Mouse (Mus musculus) v-Abl transformed pro-B cells (cell line): Measurements from ENCODE around the gene Hacl1.

Experiments
- in situ Hi-C, 2 experiments: fragments of 400-800 bp; cut with MboI; formaldehyde crosslinking; loops; one replicate each; pipeline ENCODE4 v1.15.1; 2025; ENCODE audit not compliant: unreplicated experiment in 2 of 2

The Hacl1 gene

GRCm38 (mm10) chr14:31663376-31664099 is 22.5 kb upstream of the Hacl1 start:
- in situ Hi-C loops, result loop anchor here in 1 of 2 experiments (25.0 kb wide), 2 partner anchors 524 to 824 kb away; no protein-coding TSS in a partner anchor

GRCm38 (mm10) chr14:31662555-31663211 is 21.6 kb upstream of the Hacl1 start:
- in situ Hi-C loops, result loop anchor here in 1 of 2 experiments (25.0 kb wide), 2 partner anchors 525 to 825 kb away; no protein-coding TSS in a partner anchor

GRCm38 (mm10) chr14:31661671-31662554 is 20.8 kb upstream of the Hacl1 start:
- in situ Hi-C loops, result loop anchor here in 1 of 2 experiments (25.0 kb wide), 2 partner anchors 525 to 825 kb away; no protein-coding TSS in a partner anchor

- in situ Hi-C loops, result loop anchor here in 1 of 2 experiments (25.0 kb wide), 2 partner anchors 527 to 827 kb away; no protein-coding TSS in a partner anchor
Measured at GRCm38 (mm10) chr14:31660312-31661093, 19.4 kb upstream of the Hacl1 start.

- in situ Hi-C loops, result loop anchor here (5.0 to 25.0 kb wide), 5 partner anchors 123 to 828 kb away; no protein-coding TSS in a partner anchor
Measured at GRCm38 (mm10) chr14:31659501-31660181, 18.6 kb upstream of the Hacl1 start.

GRCm38 (mm10) chr14:31658126-31658680 is 17.1 kb upstream of the Hacl1 start:
- in situ Hi-C loops, result loop anchor here (5.0 to 25.0 kb wide), 5 partner anchors 124 to 829 kb away; no protein-coding TSS in a partner anchor

GRCm38 (mm10) chr14:31656857-31657645 is 16.0 kb upstream of the Hacl1 start:
- in situ Hi-C loops, result loop anchor here (5.0 to 25.0 kb wide), 5 partner anchors 125 to 830 kb away; no protein-coding TSS in a partner anchor

GRCm38 (mm10) chr14:31656386-31656785 is 15.3 kb upstream of the Hacl1 start:
- in situ Hi-C loops, result loop anchor here (5.0 to 25.0 kb wide), 5 partner anchors 126 to 831 kb away; no protein-coding TSS in a partner anchor

- in situ Hi-C loops, result loop anchor here (5.0 to 25.0 kb wide), 5 partner anchors 127 to 832 kb away; no protein-coding TSS in a partner anchor
Measured at GRCm38 (mm10) chr14:31655406-31655805, 14.3 kb upstream of the Hacl1 start.

- in situ Hi-C loops, result loop anchor here (5.0 to 25.0 kb wide), 7 partner anchors 127 to 832 kb away; no protein-coding TSS in a partner anchor
Measured at GRCm38 (mm10) chr14:31654816-31655215, 13.7 kb upstream of the Hacl1 start.

- in situ Hi-C loops, result loop anchor here (5.0 to 25.0 kb wide), 5 partner anchors 302 to 834 kb away; no protein-coding TSS in a partner anchor
Measured at GRCm38 (mm10) chr14:31653101-31653875, 12.2 kb upstream of the Hacl1 start.

- in situ Hi-C loops, result loop anchor here (5.0 to 25.0 kb wide), 5 partner anchors 302 to 835 kb away; no protein-coding TSS in a partner anchor
Measured at GRCm38 (mm10) chr14:31652624-31653023, 11.5 kb upstream of the Hacl1 start.

GRCm38 (mm10) chr14:31652106-31652505 is 11.0 kb upstream of the Hacl1 start:
- in situ Hi-C loops, result loop anchor here (5.0 to 25.0 kb wide), 5 partner anchors 303 to 835 kb away; no protein-coding TSS in a partner anchor

GRCm38 (mm10) chr14:31651206-31651605 is 10.1 kb upstream of the Hacl1 start:
- in situ Hi-C loops, result loop anchor here (5.0 to 25.0 kb wide), 5 partner anchors 304 to 836 kb away; no protein-coding TSS in a partner anchor

GRCm38 (mm10) chr14:31650347-31650746 is 9.3 kb upstream of the Hacl1 start:
- in situ Hi-C loops, result loop anchor here (5.0 to 25.0 kb wide), 5 partner anchors 304 to 837 kb away; no protein-coding TSS in a partner anchor

GRCm38 (mm10) chr14:31647991-31648390 is 6.9 kb upstream of the Hacl1 start:
- in situ Hi-C loops, result loop anchor here in 1 of 2 experiments (10.0 to 25.0 kb wide), 4 partner anchors 287 to 839 kb away; no protein-coding TSS in a partner anchor
